Mouse (Mus musculus) kidney, embryonic 14.5 days (tissue): ENCODE data around the gene Adam17. TPM values are rescaled to one million over a fixed set of nuclear protein-coding genes. Genes with fewer than 3 reads are reported as not detected.

Source experiments
- ATAC-seq: fragments of 200-750 bp; cut with Nextera tagmentation; 2 replicates; pipeline ENCODE4 v1.8.0; 2017; ENCODE audit warnings: moderate number of reproducible peaks, mild to moderate bottlenecking, moderate TSS enrichment, moderate library complexity; ENCODE audit not compliant: low FRiP score, low TSS enrichment
- H3K27ac ChIP-seq: fragments of 300-500 bp; sonication (generic); 2 replicates; pipeline ENCODE4 v1.5.1; 2014; ENCODE audit warnings: low read depth, mild to moderate bottlenecking, low read length, moderate library complexity, mixed read lengths
- H3K27me3 ChIP-seq: fragments of 300-500 bp; sonication (generic); 2 replicates; pipeline ENCODE4 v1.6.1; 2014; ENCODE audit warnings: mild to moderate bottlenecking, low read length; ENCODE audit not compliant: control insufficient read depth, insufficient read depth
- H3K36me3 ChIP-seq: fragments of 300-500 bp; sonication (generic); 2 replicates; pipeline ENCODE4 v1.6.1; 2014; ENCODE audit warnings: low read length, mixed read lengths; ENCODE audit not compliant: control insufficient read depth, insufficient read depth
- H3K4me1 ChIP-seq: fragments of 300-500 bp; sonication (generic); 2 replicates; pipeline ENCODE4 v1.6.1; 2014; ENCODE audit warnings: low read length, mixed read lengths; ENCODE audit not compliant: control insufficient read depth, insufficient read depth
- H3K4me2 ChIP-seq: fragments of 300-500 bp; sonication (generic); replicated peaks from 2 replicates; pipeline ENCODE4 v1.6.1; 2014; ENCODE audit warnings: low read depth, mild to moderate bottlenecking, low read length
- H3K4me3 ChIP-seq: fragments of 300-500 bp; sonication (generic); 2 replicates; pipeline ENCODE4 v1.5.1; 2014; ENCODE audit warnings: mild to moderate bottlenecking, low read length
- H3K9ac ChIP-seq: fragments of 300-500 bp; sonication (generic); 2 replicates; pipeline ENCODE4 v1.6.1; 2014; ENCODE audit warnings: low read depth, mild to moderate bottlenecking, low read length, moderate library complexity
- H3K9me3 ChIP-seq: fragments of 300-500 bp; sonication (generic); 2 replicates; pipeline ENCODE4 v1.6.1; 2016; ENCODE audit warnings: low read length; ENCODE audit not compliant: control insufficient read depth
- WGBS: fragments of 180-500 bp; shearing (Covaris S2); extraction: QIAGEN DNeasy Blood & Tissue Kit; methylation state at CpG from one replicate; pipeline ENCODE4 v1.1.7; 2014; 5-methylcytosine and 5-hydroxymethylcytosine counted together
- polyA plus RNA-seq: library from polyadenylated mRNA; unstranded; fragments of >200 nt; fragmentation: Nextera tagmentation; extraction: Ambion mirVana; gene quantifications from 2 replicates; pipeline ENCODE4 v1.2.1, GENCODE M21; 2014

Adam17 gene
- polyA plus RNA-seq, 1 experiment from 2014 or later = 46.8 TPM

DNA sequence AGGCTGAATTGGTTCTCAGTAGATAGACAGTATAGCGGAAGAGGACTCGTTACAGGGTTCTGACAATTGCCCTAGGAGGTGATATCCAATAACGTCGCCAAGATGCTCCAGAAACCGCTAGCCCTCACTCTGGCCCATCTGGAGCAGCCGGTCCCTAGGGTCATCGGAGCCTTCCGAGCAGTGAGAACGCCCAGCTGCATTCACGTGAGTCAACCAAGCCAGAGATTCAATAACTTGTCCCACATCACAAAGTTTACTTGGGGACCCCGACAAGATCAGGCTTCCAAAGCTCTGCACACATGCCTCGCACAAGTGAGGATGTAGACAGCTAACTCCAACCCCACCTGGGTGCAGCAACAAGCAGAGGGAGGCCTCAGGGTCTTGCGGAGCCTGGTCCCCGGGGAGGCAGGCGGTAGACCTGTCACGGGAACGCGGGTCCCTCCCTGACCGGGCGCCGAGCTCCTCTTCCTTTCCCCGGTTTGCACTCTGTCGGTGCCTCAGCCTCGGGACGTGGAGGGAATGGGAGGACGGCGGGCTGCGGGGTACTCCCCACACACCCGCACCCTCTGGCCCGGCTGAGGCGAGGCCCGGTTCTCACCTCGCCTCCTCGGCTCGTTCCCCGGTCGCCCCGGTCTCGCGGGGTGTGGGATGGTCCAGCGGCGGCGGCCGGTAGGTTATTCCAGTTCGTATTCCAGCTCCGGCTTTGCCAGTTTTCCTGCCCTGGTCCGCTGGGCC lies 87.8 kb downstream of the Adam17 start:
- peak; percentile 86 for ATAC-seq
- H3K4me1 ChIP-seq = peaks cover 14% of the 10 kb centered on the region
- no peaks in the 10 kb centered on the region for H3K36me3 ChIP-seq
- under 1% methylated on average over 37 of the region's 47 CpGs for WGBS
- H3K9me3 ChIP-seq = no peaks in the 10 kb centered on the region
- peak overlapping the region; percentile 44; the same call in 1 of the 2 replicates for H3K27ac ChIP-seq
- peak overlapping the region; percentile 78 for H3K4me2 ChIP-seq
- H3K9ac ChIP-seq = peak overlapping the region; percentile 87
- H3K4me3 ChIP-seq = peak overlapping the region; percentile 86
- H3K27me3 ChIP-seq = no peaks in the 10 kb centered on the region

DNA sequence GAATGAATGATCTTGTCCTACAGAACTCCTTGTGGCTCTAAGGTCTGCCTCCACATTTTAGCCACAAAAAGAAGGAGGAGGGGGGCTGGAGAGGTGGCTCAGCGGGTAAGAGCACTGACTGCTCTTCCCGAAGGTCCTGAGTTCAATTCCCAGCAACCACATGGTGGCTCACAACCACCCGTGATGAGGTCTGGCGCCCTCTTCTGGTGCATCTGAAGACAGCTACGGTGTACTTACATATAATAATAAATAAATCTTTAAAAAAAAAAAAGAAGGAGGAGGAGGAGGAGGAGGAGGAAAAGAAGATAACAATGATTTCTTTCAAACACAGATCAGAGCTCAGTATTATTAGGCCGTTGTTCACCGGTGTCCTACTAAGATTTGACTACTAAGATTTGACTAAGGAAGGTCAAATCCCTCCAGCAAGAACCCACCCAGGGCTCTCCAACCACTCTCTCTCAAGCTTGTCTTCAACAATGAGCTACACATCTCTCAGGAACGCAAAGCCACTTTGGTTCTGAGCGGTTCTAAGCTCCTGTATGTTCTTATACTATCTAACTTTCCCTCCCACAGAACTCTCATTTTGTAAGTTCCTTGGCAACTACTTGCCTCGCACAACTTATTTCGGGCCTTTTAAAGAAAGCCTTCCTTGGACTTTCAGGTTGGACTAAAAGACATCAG lies 88.5 kb downstream of the Adam17 start, which contains the start of gene Cpsf3:
Gene Cpsf3 (plus strand): TSS at position 631 of the 681 bp plus-strand sequence.
- ATAC-seq = no peak
- 54% methylated on average over 11 of the region's 11 CpGs for WGBS
- Histone ChIP-seq H3K4me2 (peak within 1 kb of the TSS; percentile 82), H3K27ac (peak within 1 kb of the TSS; percentile 89), H3K4me1 (peaks cover 14% of the 10 kb centered on the region), H3K9ac (peak within 1 kb of the TSS; percentile 87), H3K36me3 (no peaks in the 10 kb centered on the region), H3K9me3 (no peaks in the 10 kb centered on the region), H3K27me3 (no peaks in the 10 kb centered on the region), H3K4me3 (peak within 1 kb of the TSS; percentile 86)

DNA sequence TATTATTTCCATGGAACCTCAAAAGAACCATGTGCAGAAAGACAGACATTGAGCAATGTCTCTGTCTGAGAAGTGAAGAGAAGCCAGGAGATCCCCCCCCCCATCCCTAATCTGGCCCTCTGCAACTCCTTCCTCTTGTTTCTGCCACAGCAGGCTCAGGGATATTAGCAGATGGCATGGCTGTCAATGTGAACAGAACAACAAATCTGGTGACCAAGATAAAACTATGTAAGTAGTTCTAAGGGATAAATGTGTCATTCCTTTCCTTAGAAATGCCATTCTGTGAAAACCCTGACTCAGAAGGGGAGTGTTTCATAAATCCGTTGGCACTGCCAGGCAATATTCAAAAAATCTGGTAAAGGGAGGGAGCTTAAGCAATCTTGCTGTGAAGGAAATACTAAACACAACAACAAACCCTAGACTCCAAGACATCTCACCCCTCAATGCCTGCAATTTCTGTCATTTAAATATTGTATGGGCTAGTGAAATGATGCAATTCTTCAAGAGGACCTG lies 96.0 kb downstream of the Adam17 start:
- Histone ChIP-seq H3K4me1 (no peaks in the 10 kb centered on the region), H3K27me3 (no peaks in the 10 kb centered on the region), H3K27ac (no peak overlapping the region), H3K9me3 (no peaks in the 10 kb centered on the region), H3K9ac (no peak overlapping the region), H3K4me2 (no peak overlapping the region), H3K4me3 (no peak overlapping the region), H3K36me3 (peaks cover 5% of the 10 kb centered on the region; the same call in 1 of the 2 replicates)
- WGBS = 76% methylated on average over 1 of the region's 1 CpGs
- ATAC-seq = no peak

DNA sequence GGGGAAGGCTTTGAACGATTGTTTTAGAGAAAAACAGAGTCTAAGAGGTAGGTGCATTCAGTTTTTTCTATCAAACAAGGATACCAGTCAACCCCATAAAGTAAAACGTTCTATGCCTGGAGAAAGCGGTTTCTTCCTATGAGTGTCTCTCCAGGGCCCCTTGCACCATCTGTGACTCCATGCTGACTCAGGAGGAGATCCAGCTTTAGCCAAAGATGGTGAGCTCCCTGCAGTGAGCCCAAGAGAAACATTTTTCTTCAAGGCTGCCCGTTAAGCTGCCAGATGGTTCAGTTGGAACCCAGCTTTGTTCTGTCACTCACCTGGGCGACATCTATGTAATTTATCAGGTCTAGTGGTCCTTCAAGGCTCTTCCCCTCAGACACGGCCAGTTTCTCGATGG lies 99.0 kb downstream of the Adam17 start:
- H3K36me3 ChIP-seq = peaks cover 29% of the 10 kb centered on the region; the same call in 1 of the 2 replicates
- H3K4me1 ChIP-seq = no peaks in the 10 kb centered on the region
- H3K4me2 ChIP-seq = no peak overlapping the region
- no peak overlapping the region for H3K4me3 ChIP-seq
- no peak for ATAC-seq
- H3K27me3 ChIP-seq = no peaks in the 10 kb centered on the region
- 82% methylated on average over 7 of the region's 7 CpGs for WGBS
- no peak overlapping the region for H3K9ac ChIP-seq
- H3K27ac ChIP-seq = no peak overlapping the region
- H3K9me3 ChIP-seq = no peaks in the 10 kb centered on the region

Other genes with a start within 250 kb of the Adam17 start
- 87.6 and 120 TPM in 2 replicates for gene Cpsf3, start 88.2 kb downstream of the Adam17 start, polyA plus RNA-seq
- 42.9 and 43.5 TPM in 2 replicates for gene Itgb1bp1, start 87.3 kb downstream of the Adam17 start, polyA plus RNA-seq
- 74.6 and 75.2 TPM in 2 replicates for gene Iah1, start 57.2 kb downstream of the Adam17 start, polyA plus RNA-seq
- gene Ywhaq, start 44.0 kb upstream of the Adam17 start, polyA plus RNA-seq = 785 and 857 TPM in 2 replicates